Mouse (Mus musculus): ENCODE measurements around the gene Higd2a.

DNA sequence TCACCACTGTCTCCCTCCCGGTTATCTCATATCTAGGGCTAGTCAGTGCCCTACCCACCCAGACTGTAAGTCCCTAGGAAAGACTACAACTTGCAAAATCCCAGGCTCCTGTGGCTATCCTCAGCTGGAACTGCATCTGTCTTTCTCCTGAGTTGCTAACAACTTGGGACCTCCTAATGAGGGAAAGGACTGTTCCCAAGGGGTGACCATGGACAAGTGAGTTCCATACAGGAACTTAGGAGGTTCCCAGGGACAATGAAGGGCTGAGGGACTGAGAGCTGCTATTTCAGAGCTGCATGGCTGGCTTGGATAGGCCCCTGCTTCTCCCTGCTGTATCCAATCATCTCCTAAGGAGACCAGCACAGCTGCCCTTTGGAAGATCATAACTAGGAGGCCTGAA is 19.3 kb downstream of the Higd2a start:
- TF ChIP-seq CTCF (IDR thresholded peaks at IDR 0.05; ENCODE audit: control insufficient read depth, insufficient read depth, low read length): no peak
- no peak for TF ChIP-seq POLR2A (IDR thresholded peaks at IDR 0.05; ENCODE audit: borderline replicate concordance, control insufficient read depth, low read depth, low read length)
